ENCODE assay signal across 8 mouse cellular contexts in genomic region chr2:109918592-109919262, GRCm38 (mm10). TPM values are rescaled to one million over a fixed set of nuclear protein-coding genes. Genes with fewer than 3 reads are reported as not detected.
DNase-seq lines count a peak whose midpoint lies in the region; ATAC-seq and TF ChIP-seq lines count a peak whose summit lies in the region.

No protein-coding gene starts in this region.

- no peaks in the 10 kb centered on the region for H3K36me3 ChIP-seq in heart, embryonic 10.5 days
- H3K36me3 ChIP-seq in kidney, embryonic 16.5 days (ENCODE audit: insufficient read depth, low read length): no peaks in the 10 kb centered on the region
- no peaks in the 10 kb centered on the region for H3K36me3 ChIP-seq in midbrain, postnatal 0 days (ENCODE audit: insufficient read depth, low read length)

- no peaks in the 10 kb centered on the region for H3K27me3 ChIP-seq in heart, embryonic 10.5 days (ENCODE audit: insufficient read depth, poor library complexity, severe bottlenecking)
- no peaks in the 10 kb centered on the region for H3K27me3 ChIP-seq in kidney, embryonic 16.5 days (ENCODE audit: insufficient read depth, low read length)
- no peaks in the 10 kb centered on the region for H3K27me3 ChIP-seq in midbrain, postnatal 0 days (ENCODE audit: insufficient read depth, low read length)

- no peaks in the 10 kb centered on the region for H3K9me3 ChIP-seq in heart, embryonic 10.5 days
- no peaks in the 10 kb centered on the region for H3K9me3 ChIP-seq in kidney, embryonic 16.5 days (ENCODE audit: low read length)
- H3K9me3 ChIP-seq in midbrain, postnatal 0 days (ENCODE audit: low read length): no peaks in the 10 kb centered on the region

- peaks cover 34% of the 10 kb centered on the region for H3K4me1 ChIP-seq in heart, embryonic 10.5 days
- H3K4me1 ChIP-seq in kidney, embryonic 16.5 days (ENCODE audit: insufficient read depth, low read length): peaks cover 44% of the 10 kb centered on the region
- peaks cover 13% of the 10 kb centered on the region; the same call in 1 of the 2 replicates for H3K4me1 ChIP-seq in midbrain, postnatal 0 days (ENCODE audit: insufficient read depth, low read length)

- no peak for TF ChIP-seq CTCF in midbrain, postnatal 0 days (IDR thresholded peaks at IDR 0.05)

- ATAC-seq in kidney, embryonic 16.5 days (ENCODE audit: low FRiP score, low TSS enrichment): no peak
- ATAC-seq in midbrain, postnatal 0 days (ENCODE audit: low FRiP score): no peak
- no peak for ATAC-seq in monocyte, adult 5-6 weeks (replicated peaks; ENCODE audit: insufficient number of reproducible peaks, low FRiP score, low TSS enrichment, poor library complexity, severe bottlenecking)

- 10% methylated on average over 22 of the region's 22 CpGs for WGBS in heart, embryonic 10.5 days
- 4% methylated on average over 22 of the region's 22 CpGs for WGBS in kidney, embryonic 16.5 days
- WGBS in midbrain, postnatal 0 days: 8% methylated on average over 22 of the region's 22 CpGs

- peak overlapping the region; percentile 59 for H3K4me2 ChIP-seq in kidney, embryonic 16.5 days (replicated peaks; ENCODE audit: low read depth, low read length)
- H3K4me2 ChIP-seq in midbrain, postnatal 0 days (ENCODE audit: low read depth, low read length, poor library complexity, severe bottlenecking): peak overlapping the region; percentile 92

- DNase-seq in heart, adult 11 months: peak; percentile 91
- no peak for DNase-seq in heart, postnatal 25 days (ENCODE audit: low spot score)
- DNase-seq in adrenal gland, postnatal 36 days: peak; percentile 54 to 68
- DNase-seq in heart, embryonic 10.5 days (ENCODE audit: low spot score): no peak
- DNase-seq in midbrain, postnatal 0 days (ENCODE audit: low spot score): no peak
- no peak for DNase-seq in gastrocnemius, postnatal 25 days

- H3K9ac ChIP-seq in kidney, embryonic 16.5 days (replicated peaks; ENCODE audit: low read length): peak overlapping the region; percentile 97
- peak overlapping the region; percentile 91 for H3K9ac ChIP-seq in midbrain, postnatal 0 days (replicated peaks; ENCODE audit: low read length, poor library complexity, severe bottlenecking)

- peak overlapping the region; percentile 95 for H3K4me3 ChIP-seq in heart, embryonic 10.5 days
- peak overlapping the region; percentile 74 for H3K4me3 ChIP-seq in kidney, embryonic 16.5 days (ENCODE audit: low read length)
- peak overlapping the region; percentile 85 for H3K4me3 ChIP-seq in midbrain, postnatal 0 days (ENCODE audit: low read depth, low read length)

- intact Hi-C loops in heart, postnatal 25 days (cut with DNase I): loop anchor here (5.0 kb wide), 2 partner anchors 39 to 99 kb away; partner anchors contain the start of gene Ccdc34

- peak overlapping the region; percentile 99 for H3K27ac ChIP-seq in heart, embryonic 10.5 days
- peak overlapping the region; percentile 98 for H3K27ac ChIP-seq in kidney, embryonic 16.5 days (ENCODE audit: low read length)
- H3K27ac ChIP-seq in midbrain, postnatal 0 days (ENCODE audit: low read depth, low read length): no peak overlapping the region

RNA-seq across cellular contexts. Expression of gene Lgr4, which starts 1.3 kb away (rescaled TPM):
- total RNA-seq in heart, postnatal 25 days (2021): 10 to 100 TPM; 26.0 to 28.9 TPM
- 100 to 1,000 TPM; 148 to 223 TPM for total RNA-seq in adrenal gland, postnatal 36 days (2021)
- polyA plus RNA-seq in heart, embryonic 10.5 days (2016; fragmentation: Nextera tagmentation; extraction: Ambion mirVana): 10.2 and 12.7 TPM in 2 replicates
- polyA plus RNA-seq in kidney, embryonic 16.5 days (2015; fragmentation: Nextera tagmentation; extraction: Ambion mirVana): 23.9 and 25.6 TPM in 2 replicates
- total RNA-seq in midbrain, postnatal 0 days (2014; rRNA removed): 33.4 and 36.4 TPM in 2 replicates
- polyA plus RNA-seq in midbrain, postnatal 0 days (2015; fragmentation: Nextera tagmentation; extraction: Ambion mirVana): 9.9 and 10.1 TPM in 2 replicates
- total RNA-seq in monocyte, adult 5-6 weeks (2017): 0.86 to 1.6 TPM (median 1.3 TPM) in 3 replicates
- 10 to 100 TPM; 21.0 TPM for total RNA-seq in gastrocnemius, postnatal 25 days (2021)

RNA-seq across cellular contexts. Expression of gene Lin7c, which starts 28.1 kb away (rescaled TPM):
- total RNA-seq in heart, postnatal 25 days (2021): 10 to 100 TPM; 41.6 to 43.3 TPM
- total RNA-seq in adrenal gland, postnatal 36 days (2021): 10 to 100 TPM; 93.3 to 93.8 TPM
- polyA plus RNA-seq in heart, embryonic 10.5 days (2016; fragmentation: Nextera tagmentation; extraction: Ambion mirVana): 50.8 and 54.3 TPM in 2 replicates
- polyA plus RNA-seq in kidney, embryonic 16.5 days (2015; fragmentation: Nextera tagmentation; extraction: Ambion mirVana): 70.5 and 76.5 TPM in 2 replicates
- 232 and 296 TPM in 2 replicates for total RNA-seq in midbrain, postnatal 0 days (2014; rRNA removed)
- 206 and 209 TPM in 2 replicates for polyA plus RNA-seq in midbrain, postnatal 0 days (2015; fragmentation: Nextera tagmentation; extraction: Ambion mirVana)
- 112 to 132 TPM (median 132 TPM) in 3 replicates for total RNA-seq in monocyte, adult 5-6 weeks (2017)
- total RNA-seq in gastrocnemius, postnatal 25 days (2021): 10 to 100 TPM; 23.3 to 24.6 TPM

Comparison
In these comparisons a context has a peak if more than half of its experiments do, and no peak if none do; other contexts are left out.
1. DNase-seq: peak in heart, adult 11 months (single experiment) and adrenal gland, postnatal 36 days (2 of 2); none in heart, postnatal 25 days (single experiment), heart, embryonic 10.5 days (single experiment), midbrain, postnatal 0 days (single experiment) and gastrocnemius, postnatal 25 days (single experiment).
2. Peak in every context shown above with its lines, with median percentiles within 50 percentile points of each other: H3K4me3 ChIP-seq.